Mouse (Mus musculus): ENCODE measurements around the gene Dct.

The Dct gene

DNA sequence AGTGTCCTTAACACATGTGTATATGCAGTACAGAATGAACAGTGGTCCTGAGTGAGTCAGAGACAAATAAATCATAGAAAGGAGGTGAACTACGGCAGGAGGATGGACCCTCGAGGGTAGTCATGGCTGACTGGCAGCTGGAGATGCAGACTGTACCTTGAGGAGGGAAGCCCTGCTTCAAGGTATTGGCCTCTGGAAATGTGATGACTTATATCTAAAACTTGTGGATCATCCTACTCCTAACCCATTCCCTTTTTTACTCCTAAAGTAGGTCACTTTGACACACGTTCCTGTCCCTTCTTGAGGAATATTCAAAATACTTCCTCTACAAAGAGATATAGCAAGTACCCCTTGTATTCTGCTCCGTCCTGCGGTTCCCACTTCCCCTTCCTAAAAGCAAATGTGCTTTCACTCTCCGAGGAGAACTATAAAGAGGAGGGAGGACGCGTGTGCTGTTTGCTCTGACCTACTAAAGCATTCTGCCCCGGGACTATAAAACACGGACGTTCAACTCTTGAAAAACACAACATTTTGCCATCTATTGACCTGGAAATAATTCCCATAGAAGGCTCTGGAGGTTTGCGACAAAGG lies 2.3 kb downstream of the Dct start:
- DNase-seq (ENCODE audit: extremely low spot score, low read depth, low spot score) = no peak

DNA sequence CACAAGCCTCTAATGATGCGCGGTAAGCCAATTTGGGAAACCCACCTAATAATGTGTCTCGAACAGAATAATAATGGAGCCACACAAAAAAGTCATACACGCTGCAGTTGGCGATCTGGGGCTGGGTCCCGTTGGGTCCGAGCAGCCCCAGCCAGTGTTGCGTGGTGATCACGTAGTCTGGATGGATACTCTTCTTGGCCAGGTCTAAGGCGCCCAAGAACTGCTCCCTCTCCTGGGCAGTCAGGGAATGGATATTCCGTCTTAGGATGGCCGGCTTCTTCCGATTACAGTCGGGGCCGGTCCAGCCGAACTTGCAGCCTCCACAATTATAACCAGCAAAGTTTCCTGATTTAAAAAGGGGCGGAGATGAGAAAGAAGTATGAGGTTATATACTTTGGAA lies 9.1 kb downstream of the Dct start:
- no peak for DNase-seq (ENCODE audit: extremely low spot score, low read depth, low spot score)

DNA sequence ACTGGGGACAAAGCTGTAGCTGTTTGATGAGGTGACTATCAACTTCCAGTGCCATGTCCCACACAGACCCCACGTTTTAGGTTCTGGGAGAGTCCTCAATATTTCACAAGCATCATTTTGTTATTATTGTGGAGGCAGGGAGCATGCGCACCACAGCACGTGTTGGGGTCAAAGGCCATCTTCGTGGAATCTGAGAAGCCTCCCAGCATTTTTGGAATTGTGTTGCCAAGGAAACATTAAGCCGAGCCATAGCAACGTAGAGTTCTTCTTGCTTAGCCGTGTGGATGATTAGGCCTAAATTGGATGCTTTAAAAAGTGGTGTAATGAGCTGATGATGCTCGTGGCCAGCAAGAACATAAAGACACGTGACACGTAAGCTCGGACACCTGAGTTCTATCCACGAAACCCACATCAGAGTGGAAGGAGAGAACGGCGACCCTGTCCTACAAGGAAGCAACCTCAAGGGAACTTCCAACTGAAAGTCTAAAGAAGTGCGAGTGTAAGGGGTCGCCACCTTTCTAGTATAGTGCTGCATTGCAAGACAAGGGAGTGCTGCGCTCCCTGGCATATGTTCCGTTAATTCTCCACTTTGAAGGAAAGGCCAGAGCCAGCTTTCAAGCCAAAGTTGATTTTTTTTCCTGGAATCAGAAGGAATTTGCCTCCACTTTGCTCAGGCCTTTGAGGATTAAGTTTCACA lies 9.8 kb downstream of the Dct start:
- DNase-seq (ENCODE audit: extremely low spot score, low read depth, low spot score) = no peak

DNA sequence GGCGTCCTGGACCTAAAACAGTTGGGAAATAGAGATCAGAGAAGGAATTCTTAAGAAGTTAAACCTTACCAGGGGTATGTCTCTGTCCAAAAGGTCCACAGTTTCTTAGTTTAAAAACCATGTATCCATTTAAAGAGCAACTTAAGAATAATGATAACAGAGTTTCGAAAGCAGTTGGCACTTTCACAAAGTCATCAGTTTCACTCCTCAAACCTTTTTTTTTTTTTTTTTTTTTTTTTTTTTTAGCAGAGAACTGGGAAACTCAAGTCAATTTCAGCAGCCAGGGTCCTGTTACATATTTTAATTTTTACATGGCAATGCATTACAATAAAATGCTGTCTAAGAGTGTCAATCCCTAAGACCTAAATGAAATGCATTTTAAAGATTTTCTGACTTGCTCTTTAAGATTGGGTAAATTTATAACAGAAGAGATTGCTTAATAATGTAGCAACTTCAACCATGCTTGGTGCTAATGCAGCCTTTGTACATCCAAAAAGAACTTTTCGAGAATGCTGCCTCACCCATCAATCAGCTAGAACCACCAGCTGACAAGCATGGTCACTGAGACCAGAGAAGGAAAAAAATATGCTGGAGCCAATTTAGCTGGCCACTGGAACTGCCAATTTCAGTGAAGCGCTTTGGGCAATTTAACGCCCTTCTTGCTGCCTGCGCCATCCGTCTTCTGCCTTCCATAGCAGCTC lies 11.3 kb downstream of the Dct start:
- no peak for DNase-seq (ENCODE audit: extremely low spot score, low read depth, low spot score)

DNA sequence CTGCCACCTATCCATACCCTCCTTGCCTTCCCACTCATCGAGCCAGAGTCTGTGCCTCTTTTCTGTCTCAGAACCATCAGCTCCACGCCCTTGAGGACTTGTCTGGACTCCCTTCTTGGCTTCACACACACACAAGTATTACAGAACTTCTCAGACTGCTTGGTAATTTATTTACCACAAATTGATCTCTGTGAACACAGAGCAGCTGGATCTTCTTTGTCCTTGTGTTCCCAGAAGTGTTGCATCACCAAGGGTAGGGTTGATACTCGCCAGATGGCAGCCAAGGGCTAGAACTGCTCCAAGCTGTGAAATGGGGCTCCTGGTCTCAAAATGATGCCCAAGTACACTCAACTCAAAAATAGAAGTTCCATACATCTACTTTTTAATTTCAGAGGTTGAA lies 13.0 kb downstream of the Dct start:
- DNase-seq (ENCODE audit: extremely low spot score, low read depth, low spot score) = no peak

DNA sequence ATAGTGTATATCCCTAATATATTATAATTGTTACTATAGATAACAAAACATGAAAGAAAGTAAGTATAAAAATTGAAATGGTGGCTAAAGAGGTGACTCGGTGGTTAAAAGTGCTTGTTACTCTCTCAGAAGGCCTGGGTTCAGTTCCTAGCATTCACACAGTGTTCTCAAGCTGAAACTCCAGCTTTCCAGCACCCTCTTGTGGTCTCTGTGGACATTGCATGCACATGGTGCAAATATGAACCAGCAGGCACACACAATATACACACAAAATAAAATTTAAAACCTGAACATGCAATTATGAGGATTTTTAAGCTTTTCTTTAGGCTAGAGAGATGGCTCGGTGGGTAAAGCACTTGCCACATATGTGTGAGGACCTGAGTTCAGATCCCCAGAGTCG lies 24.5 kb downstream of the Dct start:
- DNase-seq (ENCODE audit: extremely low spot score, low read depth, low spot score) = no peak

DNA sequence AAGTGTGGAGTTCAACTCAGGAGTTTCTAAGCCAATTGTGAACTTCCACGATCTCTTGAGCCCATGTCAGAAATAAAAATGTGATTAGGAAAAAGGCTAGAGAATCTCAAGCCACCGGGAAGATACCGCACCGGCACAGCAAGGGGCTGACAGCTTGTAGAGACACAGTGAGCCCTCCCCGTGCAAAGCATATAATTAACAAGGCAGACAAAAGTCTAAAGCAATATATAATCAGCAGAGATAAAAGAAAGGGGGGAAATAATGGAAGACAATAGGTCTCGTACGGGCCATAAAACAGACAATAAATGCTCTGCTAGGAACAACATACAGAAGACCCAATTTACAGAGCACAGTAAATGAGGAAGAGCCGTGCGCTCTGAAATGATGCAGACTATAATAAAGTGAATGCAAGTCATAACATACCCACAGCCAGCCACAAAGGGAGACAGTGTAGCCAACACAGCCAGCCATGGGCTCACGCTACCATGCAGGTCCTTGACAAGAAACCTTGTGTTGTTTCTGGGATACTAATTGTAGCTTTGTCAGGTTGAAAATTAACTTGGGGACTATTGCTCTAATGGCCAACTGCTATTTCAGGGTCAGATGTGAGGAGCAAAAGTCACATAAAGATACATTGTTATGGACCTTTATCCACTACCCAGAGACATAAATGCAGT lies 30.0 kb downstream of the Dct start:
- no peak for DNase-seq (ENCODE audit: extremely low spot score, low read depth, low spot score)

DNA sequence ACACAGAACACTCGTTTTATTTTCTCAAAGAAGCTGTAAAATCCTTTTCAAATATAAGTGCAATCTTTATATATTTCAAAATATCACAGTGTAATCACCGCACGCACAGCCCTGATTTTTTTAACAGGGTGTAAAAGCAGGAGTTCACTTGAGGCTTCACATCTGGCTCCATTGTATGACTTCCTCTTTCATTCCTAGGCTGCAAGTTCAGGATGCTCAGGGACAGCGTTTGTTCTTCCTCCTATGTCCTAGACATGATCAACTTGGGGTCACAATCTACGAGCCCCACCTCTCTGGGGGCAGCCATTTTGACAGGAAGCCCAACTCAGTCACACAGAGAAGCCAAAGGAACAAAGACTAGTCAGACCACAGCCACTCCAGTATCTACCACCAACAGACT lies 32.7 kb downstream of the Dct start:
- no peak for DNase-seq (ENCODE audit: extremely low spot score, low read depth, low spot score)

DNA sequence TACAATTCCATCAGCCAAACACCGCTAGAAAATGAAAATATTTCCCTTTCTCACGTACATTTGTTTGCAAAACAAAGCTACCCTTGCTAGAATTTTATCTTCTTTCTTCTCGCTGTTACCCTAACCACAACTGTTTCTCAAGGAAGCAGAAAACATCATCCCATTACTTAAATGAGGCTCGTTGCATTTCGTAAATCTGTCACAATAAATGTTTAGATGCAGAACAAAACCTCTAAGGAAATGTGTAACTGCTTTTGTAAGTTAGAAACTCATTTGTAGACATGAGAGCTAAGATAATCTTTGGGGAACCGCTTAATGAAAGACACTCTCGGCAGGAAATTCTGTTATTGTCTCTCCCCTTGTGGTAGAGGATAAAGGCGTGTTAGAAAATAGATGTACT lies 38.8 kb downstream of the Dct start:
- DNase-seq (ENCODE audit: extremely low spot score, low read depth, low spot score) = no peak

DNA sequence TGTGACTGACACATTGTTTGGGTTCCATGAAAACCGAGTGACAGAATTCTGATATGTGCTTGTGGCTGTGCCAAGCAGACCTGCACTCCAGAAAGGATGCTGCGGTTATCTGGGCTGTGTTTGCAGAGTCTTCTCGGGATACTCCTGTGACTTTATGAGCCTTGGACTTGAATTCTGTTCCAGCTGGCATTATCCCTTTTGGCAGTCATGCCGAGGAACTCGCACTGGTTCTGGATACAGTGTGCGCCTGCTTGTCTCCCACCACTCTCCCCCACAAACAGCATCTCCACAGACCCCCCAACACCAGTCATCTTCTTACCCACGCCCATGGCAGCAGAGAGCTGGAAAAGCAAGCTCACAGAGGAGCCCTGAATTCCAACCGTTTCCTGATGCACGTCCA lies 42.5 kb downstream of the Dct start:
- no peak for DNase-seq (ENCODE audit: extremely low spot score, low read depth, low spot score)

DNA sequence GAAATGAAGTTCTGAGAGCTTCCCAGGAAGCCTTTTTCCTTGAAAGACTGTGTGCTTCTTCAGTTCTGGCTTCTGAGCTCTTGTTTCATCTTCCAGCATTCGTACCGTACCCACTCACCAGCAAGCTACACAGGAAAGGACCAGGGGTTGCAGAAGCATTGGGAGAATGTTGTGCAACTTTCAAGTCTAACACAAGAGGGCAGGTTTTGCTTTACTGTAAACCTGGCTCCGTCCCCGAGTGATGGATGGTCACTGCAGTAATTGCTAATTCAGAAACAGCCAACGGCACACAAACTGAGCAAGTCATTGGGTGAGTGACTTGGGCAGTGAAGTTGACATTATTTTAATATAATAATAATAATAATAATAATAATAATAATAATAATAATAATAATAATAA lies 46.3 kb downstream of the Dct start:
- peak; percentile 31 for DNase-seq (ENCODE audit: extremely low spot score, low read depth, low spot score)

DNA sequence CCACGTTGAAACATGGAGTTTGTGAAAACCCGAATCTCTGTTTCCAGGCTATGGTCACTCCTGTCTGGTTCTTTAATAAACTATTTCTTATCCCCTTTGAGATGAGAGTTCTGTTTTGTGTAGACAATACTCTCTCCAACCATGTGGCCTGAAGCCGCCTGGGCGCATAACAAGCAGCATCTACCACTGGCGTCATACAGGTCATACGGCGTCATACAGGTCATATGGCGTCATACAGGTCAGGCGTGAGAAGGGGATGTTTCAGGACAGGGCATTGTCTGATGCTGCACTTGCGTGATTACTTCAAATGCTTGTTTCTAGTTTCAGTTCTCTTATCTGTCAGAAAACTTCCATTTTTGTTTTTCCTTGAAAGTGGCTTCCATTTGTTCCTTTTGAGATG lies 47.6 kb downstream of the Dct start:
- no peak for DNase-seq (ENCODE audit: extremely low spot score, low read depth, low spot score)

DNA sequence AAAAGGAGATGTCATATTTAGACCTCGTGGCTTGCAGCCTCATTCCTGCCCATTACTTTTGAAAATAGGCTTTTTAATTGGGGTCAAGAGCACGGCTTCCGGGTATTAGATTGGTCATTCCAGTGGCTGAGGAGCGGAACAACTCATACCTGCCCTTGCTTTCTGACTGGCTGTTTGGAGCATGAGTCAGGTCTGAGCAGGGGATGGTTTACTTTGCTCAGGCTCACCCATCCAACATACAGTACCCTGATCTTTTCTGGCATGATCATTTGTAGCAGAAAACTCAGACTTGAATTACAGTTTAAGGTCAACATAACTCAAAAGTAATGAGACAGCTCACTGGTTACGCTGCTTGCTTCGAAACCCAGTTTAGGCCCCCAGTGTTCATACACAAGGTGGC lies 58.2 kb downstream of the Dct start:
- DNase-seq (ENCODE audit: extremely low spot score, low read depth, low spot score) = no peak

DNA sequence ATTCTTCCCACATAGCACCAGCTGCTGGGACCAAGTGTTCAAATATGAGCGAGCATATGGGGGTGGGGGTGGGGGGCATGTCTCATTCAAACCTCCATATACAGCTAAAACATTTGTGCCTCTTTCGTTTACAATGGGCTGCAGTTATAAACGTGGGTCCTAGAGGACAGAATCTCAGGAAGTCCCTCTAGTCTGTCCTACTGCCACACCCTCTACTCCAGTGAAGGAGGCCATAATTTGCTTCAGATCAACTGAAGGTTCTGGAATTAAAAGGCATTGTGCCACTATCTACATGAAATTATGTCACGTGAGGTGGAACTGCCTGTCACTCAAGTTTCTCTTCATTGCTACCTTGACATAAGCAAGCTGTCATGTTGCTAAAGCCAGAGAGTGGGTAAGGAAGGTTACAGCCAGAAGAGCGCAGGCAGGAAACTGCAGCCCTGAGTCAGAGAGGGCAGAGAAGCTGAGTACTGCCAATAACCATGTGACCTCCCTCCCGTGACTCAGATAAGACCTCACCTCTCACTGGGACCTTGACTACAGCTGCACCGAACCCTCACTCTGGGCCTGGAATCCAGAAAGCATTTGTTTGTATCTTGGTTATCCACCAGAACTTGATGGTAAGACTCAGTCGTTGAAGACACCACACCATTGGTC lies 59.3 kb downstream of the Dct start:
- no peak for DNase-seq (ENCODE audit: extremely low spot score, low read depth, low spot score)

DNA sequence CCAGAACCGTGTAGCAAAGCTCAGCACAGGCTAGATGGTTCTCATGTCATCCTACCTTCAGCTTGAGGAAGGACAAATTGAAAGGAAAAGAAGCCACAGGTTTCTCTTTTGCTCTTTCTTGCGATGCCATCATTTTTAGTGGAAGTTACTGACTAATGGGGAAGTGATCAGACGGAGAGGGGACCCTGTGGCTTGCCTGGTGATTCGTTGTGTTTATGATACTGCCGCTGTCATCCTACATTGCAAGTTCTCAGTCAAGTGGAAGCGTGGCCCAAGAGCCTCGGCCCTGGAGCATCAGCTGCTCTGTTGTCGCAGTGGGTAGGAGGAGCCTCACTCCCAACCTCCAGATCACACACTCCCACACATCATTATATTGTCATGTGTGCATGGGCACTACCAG lies 61.8 kb downstream of the Dct start:
- no peak for DNase-seq (ENCODE audit: extremely low spot score, low read depth, low spot score)

DNA sequence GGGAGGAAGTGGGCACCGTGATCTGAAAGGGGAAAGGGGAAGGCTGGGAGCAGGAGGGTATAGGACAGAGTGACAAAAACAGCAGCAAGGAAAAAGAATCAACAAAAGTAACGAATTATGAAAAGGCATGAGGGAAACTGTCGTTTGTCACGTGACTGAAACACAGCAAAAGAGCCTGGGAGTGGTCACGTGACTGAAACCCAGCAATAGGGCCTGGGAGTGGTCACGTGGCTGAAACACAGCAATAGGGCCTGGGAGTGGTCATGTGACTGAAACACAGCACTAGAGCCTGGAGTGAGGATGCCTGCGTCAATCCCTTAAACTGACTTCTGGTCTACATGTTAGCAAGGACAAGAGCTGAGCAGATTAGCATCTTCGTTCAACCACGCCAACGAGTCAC lies 63.6 kb downstream of the Dct start:
- no peak for DNase-seq (ENCODE audit: extremely low spot score, low read depth, low spot score)

DNA sequence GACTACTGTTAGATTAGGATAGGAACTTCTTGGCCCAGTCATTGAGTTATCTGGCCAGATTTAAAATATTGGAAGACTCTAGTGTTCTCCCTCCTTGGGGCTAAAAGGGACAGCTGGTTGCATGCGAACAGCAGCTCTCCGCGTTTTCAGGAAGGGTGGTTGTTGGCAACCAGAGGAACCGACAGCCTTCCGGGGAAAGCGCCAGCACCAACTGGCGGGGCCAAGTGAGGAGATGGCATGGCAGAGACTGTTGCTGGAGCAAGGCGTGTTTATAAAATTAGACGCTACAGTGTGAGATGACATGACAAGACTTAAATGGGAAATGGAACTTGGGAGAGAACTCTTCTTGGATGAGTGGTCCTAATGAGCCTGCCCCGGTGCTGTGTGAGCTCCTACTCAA lies 70.5 kb downstream of the Dct start:
- no peak for DNase-seq (ENCODE audit: extremely low spot score, low read depth, low spot score)

DNA sequence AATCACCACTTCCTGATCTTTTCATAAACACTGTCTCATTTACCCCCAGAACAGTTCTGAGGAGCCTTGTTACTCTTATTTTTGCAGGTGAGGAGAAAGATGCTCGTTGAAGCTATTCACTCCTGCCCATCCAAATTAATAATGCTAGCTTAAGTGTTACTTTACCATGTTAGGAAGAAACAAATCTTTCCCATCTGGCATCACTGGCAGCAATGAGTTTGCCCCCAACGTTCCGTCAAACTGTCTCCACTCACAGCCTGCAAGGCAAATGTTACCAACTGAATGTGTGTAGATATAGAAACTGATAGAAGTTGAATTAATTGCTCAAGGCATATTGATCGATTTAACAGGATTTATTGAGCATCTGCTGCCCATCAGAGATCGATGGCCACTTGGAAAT lies 79.5 kb downstream of the Dct start:
- DNase-seq (ENCODE audit: extremely low spot score, low read depth, low spot score) = no peak

Data from hindlimb bud, embryonic 11.5 days (tissue).